Mouse (Mus musculus) E14TG2a.4 (cell line): ENCODE measurements around the gene Vav3.

Source experiments
- CTCF ChIP-seq: conservative IDR thresholded peaks from 2 replicates; pipeline ENCODE4 v1.5.1; 2014; ENCODE audit warnings: low read length
- NANOG ChIP-seq: IDR thresholded peaks from 2 replicates; pipeline ENCODE4 v1.6.1; 2014; ENCODE audit warnings: borderline replicate concordance, low read length, mixed read lengths
- POU5F1 ChIP-seq: IDR thresholded peaks from 2 replicates; pipeline ENCODE4 v1.6.1; 2014; ENCODE audit warnings: low read length, borderline replicate concordance

DNA sequence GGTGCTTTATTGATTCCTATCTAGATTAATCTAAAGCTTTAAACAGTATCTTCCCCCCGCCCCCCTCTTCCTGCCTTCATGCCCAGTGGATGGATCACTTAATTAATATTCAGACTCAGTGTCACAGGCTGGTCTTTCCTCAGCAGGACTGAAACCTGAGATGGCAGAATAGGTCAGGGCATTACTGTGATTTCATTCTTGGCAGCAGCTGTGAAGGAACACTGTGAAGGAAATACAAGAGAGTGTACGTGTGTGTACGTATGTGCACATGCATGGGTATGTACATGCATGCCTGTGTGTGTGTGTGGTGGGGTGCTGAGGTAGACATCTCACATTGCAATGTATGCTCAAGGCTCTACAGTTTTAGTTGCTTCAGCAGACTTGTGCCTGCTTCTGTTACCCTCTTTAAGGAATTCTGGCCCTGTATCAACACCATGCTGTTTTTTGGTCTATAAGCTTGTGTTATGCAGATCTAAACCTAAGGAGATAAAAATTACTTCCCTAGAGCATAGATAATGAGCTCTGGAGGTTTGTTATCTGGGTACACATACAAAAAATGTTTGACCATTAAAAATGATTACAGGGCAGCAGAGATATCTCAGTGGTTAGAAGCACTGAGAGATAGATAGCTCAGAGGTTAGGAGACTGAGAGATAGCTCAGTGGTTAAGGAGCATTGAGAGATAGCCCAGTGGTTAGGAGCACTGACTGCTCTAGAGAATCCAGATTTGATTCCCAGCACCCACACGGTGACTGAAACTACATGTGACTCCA, 41.0 kb upstream of the Vav3 start:
- TF ChIP-seq CTCF (no peak), NANOG (no peak), POU5F1 (no peak)
